Mouse (Mus musculus) activated CD4-positive, CD25-positive, alpha-beta regulatory T cell, adult 9 weeks (primary cell): ENCODE results near the gene Gm2000. TPM values are rescaled to one million over a fixed set of nuclear protein-coding genes. Genes with fewer than 3 reads are reported as not detected.

Source experiments
- polyA plus RNA-seq: library from polyadenylated mRNA; unstranded; fragments of 100-300 nt; shearing (Covaris generic); gene quantifications from one replicate; pipeline ENCODE4 v1.2.1, GENCODE M21; 2017

Gm2000 gene
- polyA plus RNA-seq = 1,371 TPM

DNA sequence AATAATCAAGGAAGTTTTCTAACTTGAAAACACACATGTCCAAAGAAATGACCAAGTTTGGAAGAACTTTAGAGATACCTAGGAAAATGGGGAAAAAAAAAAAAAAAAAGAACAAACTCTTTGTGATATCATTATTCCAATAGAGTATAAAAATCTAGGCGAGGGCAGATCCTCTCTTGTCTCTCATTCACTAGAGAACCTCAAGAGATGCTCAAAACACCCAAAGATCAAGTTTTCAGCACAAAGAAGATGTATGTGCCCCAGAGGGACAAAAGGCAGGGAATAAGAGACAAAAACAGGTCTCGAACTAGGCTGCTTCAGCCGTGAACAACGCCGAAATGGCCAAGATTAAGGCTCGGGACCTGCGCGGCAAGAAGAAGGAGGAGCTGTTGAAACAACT is at the start of gene Gm2000:
TSS of gene Gm2000 (plus strand) at position 301 of the 400 bp plus-strand sequence.

Other genes with a start within 250 kb of the Gm2000 start
- gene Fam163a, start 161.0 kb upstream of the Gm2000 start, polyA plus RNA-seq = not detected
- not detected for gene Tdrd5, start 62.4 kb upstream of the Gm2000 start, polyA plus RNA-seq
- not detected for gene Nphs2, start 55.3 kb upstream of the Gm2000 start, polyA plus RNA-seq
- gene Axdnd1, start 55.1 kb downstream of the Gm2000 start, polyA plus RNA-seq = 0.37 TPM
- gene Soat1, start 108.3 kb downstream of the Gm2000 start, polyA plus RNA-seq = 57.0 TPM
- 1.5 TPM for gene Gm10031, start 158.0 kb downstream of the Gm2000 start, polyA plus RNA-seq
- gene Abl2, start 192.7 kb downstream of the Gm2000 start, polyA plus RNA-seq = 2.0 TPM